Mouse (Mus musculus): ENCODE results near the gene Rrp7a.

DNA sequence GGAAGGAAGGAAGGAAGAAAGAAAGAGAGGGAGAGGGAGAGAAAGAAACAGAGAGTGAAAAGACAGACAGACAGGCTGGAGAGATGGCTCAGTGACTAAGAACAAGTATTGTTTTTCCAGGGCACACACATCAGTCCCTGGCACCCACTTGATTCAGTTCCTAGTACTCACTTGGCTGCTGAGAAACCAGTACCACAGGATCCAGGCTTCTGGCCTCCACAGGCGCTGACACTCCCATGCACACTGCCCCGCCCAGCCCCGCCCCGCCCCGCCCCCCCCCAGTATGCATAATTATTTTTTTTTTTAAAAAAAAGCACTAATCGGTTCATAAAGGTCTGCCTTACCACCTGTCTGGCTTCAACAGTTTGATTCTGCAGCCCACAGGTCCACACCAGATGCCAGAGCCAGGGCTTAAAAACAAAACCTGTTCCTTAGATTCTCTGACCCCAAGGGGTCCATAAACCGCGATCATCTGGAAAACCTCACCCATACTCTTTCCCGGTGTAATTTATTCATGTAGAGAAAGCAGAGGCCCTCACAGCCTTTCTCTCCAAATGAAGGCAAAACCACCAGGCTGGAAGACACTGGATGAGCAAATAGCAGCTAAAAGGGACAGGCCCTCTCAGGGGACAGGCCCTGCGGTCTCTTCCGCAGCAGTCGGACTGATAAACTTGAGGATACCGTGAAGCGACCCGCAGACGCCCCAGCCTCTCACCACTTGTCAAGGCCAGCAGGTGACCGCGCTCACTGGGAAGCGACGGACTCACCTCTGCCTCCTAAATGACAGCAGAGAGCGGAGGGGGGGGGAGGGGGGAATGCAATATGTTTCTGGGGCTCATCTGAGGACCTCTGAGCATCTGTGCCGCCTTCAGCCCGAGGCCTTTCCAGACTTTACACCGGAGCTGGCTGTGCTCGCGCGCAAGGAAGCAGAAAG lies 33.8 kb downstream of the Rrp7a start:
- TF ChIP-seq CTCF (IDR thresholded peaks at IDR 0.05; ENCODE audit: extremely low read depth, insufficient read depth, insufficient read length, insufficient replicate concordance) (no peak), POLR2A (IDR thresholded peaks at IDR 0.05; ENCODE audit: low read depth, low read length) (no peak)
